Mouse (Mus musculus): Measurements from ENCODE around the gene Abat. TPM values are rescaled to one million over a fixed set of nuclear protein-coding genes. Genes with fewer than 3 reads are reported as not detected.
"Not testable (repeated sequence)": the region's sequence is repeated elsewhere in the genome, so short reads cannot be mapped to it uniquely, and the experiment has no call there.

Gene Abat
- polyA plus RNA-seq, 1 experiment: 5.1 TPM

GRCm38 (mm10) chr16:8547836-8548235 lies 34.6 kb downstream of the Abat start:
- H3K4me3 ChIP-seq (ENCODE audit: extremely low read depth, insufficient read depth, insufficient read length): no peak overlapping the region
- no peaks in the 10 kb centered on the region for H3K36me3 ChIP-seq (ENCODE audit: control insufficient read depth, insufficient read depth, low read length)
- no peaks in the 10 kb centered on the region for H3K27me3 ChIP-seq (ENCODE audit: control insufficient read depth, insufficient read depth, low read length)
- no peaks in the 10 kb centered on the region for H3K4me1 ChIP-seq (ENCODE audit: control insufficient read depth, insufficient read depth, insufficient read length)
- TF ChIP-seq CTCF (IDR thresholded peaks at IDR 0.05; ENCODE audit: extremely low read depth, insufficient read depth, insufficient read length, insufficient replicate concordance) (no peak), POLR2A (IDR thresholded peaks at IDR 0.05; ENCODE audit: low read depth, low read length) (no peak)
- 86% methylated on average over 2 of the region's 2 CpGs for WGBS
- no peak for DNase-seq (ENCODE audit: low read depth in 1 of 2, low spot score in 2 of 2)
- H3K27ac ChIP-seq (ENCODE audit: insufficient read depth, low read length): no peak overlapping the region

GRCm38 (mm10) chr16:8549506-8549905 lies 36.3 kb downstream of the Abat start:
- 74% methylated on average over 9 of the region's 9 CpGs for WGBS

GRCm38 (mm10) chr16:8554351-8554750 lies 41.1 kb downstream of the Abat start:
- 80% methylated on average over 3 of the region's 3 CpGs for WGBS
- TF ChIP-seq CTCF (IDR thresholded peaks at IDR 0.05; ENCODE audit: extremely low read depth, insufficient read depth, insufficient read length, insufficient replicate concordance) (no peak), POLR2A (IDR thresholded peaks at IDR 0.05; ENCODE audit: low read depth, low read length) (no peak)
- no peaks in the 10 kb centered on the region for H3K4me1 ChIP-seq (ENCODE audit: control insufficient read depth, insufficient read depth, insufficient read length)

More at GRCm38 (mm10) chr16:8549506-8549905, 36.3 kb downstream of the Abat start:
- Histone ChIP-seq H3K4me3 (ENCODE audit: extremely low read depth, insufficient read depth, insufficient read length) (no peak overlapping the region), H3K27me3 (ENCODE audit: control insufficient read depth, insufficient read depth, low read length) (no peaks in the 10 kb centered on the region), H3K27ac (ENCODE audit: insufficient read depth, low read length) (no peak overlapping the region), H3K4me1 (ENCODE audit: control insufficient read depth, insufficient read depth, insufficient read length) (no peaks in the 10 kb centered on the region), H3K36me3 (ENCODE audit: control insufficient read depth, insufficient read depth, low read length) (no peaks in the 10 kb centered on the region)
- no peak for TF ChIP-seq CTCF (IDR thresholded peaks at IDR 0.05; ENCODE audit: extremely low read depth, insufficient read depth, insufficient read length, insufficient replicate concordance)
- TF ChIP-seq POLR2A (IDR thresholded peaks at IDR 0.05; ENCODE audit: low read depth, low read length): no peak
- no peak for DNase-seq (ENCODE audit: low read depth in 1 of 2, low spot score in 2 of 2)

GRCm38 (mm10) chr16:8554751-8555150 lies 41.5 kb downstream of the Abat start:
- not testable (repeated sequence) for H3K27ac ChIP-seq (ENCODE audit: insufficient read depth, low read length); DNase-seq (ENCODE audit: low read depth in 1 of 2, low spot score in 2 of 2); H3K4me1 ChIP-seq (ENCODE audit: control insufficient read depth, insufficient read depth, insufficient read length); H3K4me3 ChIP-seq (ENCODE audit: extremely low read depth, insufficient read depth, insufficient read length); H3K27me3 ChIP-seq (ENCODE audit: control insufficient read depth, insufficient read depth, low read length); H3K36me3 ChIP-seq (ENCODE audit: control insufficient read depth, insufficient read depth, low read length)
- 91% methylated on average over 2 of the region's 2 CpGs for WGBS

More at GRCm38 (mm10) chr16:8554351-8554750, 41.1 kb downstream of the Abat start:
- Histone ChIP-seq H3K27me3 (ENCODE audit: control insufficient read depth, insufficient read depth, low read length) (no peaks in the 10 kb centered on the region), H3K27ac (ENCODE audit: insufficient read depth, low read length) (no peak overlapping the region), H3K4me3 (ENCODE audit: extremely low read depth, insufficient read depth, insufficient read length) (no peak overlapping the region), H3K36me3 (ENCODE audit: control insufficient read depth, insufficient read depth, low read length) (no peaks in the 10 kb centered on the region)
- no peak for DNase-seq (ENCODE audit: low read depth in 1 of 2, low spot score in 2 of 2)

GRCm38 (mm10) chr16:8555371-8555770 lies 42.1 kb downstream of the Abat start:
- not testable (repeated sequence) for DNase-seq (ENCODE audit: low read depth in 1 of 2, low spot score in 2 of 2); H3K4me3 ChIP-seq (ENCODE audit: extremely low read depth, insufficient read depth, insufficient read length); H3K27ac ChIP-seq (ENCODE audit: insufficient read depth, low read length); H3K27me3 ChIP-seq (ENCODE audit: control insufficient read depth, insufficient read depth, low read length); H3K4me1 ChIP-seq (ENCODE audit: control insufficient read depth, insufficient read depth, insufficient read length); H3K36me3 ChIP-seq (ENCODE audit: control insufficient read depth, insufficient read depth, low read length)
- 80% methylated on average over 3 of the region's 3 CpGs for WGBS

- TF ChIP-seq POLR2A (IDR thresholded peaks at IDR 0.05; ENCODE audit: low read depth, low read length): no peak
- no peak for TF ChIP-seq CTCF (IDR thresholded peaks at IDR 0.05; ENCODE audit: extremely low read depth, insufficient read depth, insufficient read length, insufficient replicate concordance)
- WGBS: 95% methylated on average over 17 of the region's 17 CpGs
- no peak overlapping the region for H3K27ac ChIP-seq (ENCODE audit: insufficient read depth, low read length)
- no peaks in the 10 kb centered on the region for H3K4me1 ChIP-seq (ENCODE audit: control insufficient read depth, insufficient read depth, insufficient read length)
- no peaks in the 10 kb centered on the region for H3K36me3 ChIP-seq (ENCODE audit: control insufficient read depth, insufficient read depth, low read length)
- no peak for DNase-seq (ENCODE audit: low read depth in 1 of 2, low spot score in 2 of 2)
- H3K27me3 ChIP-seq (ENCODE audit: control insufficient read depth, insufficient read depth, low read length): no peaks in the 10 kb centered on the region
- H3K4me3 ChIP-seq (ENCODE audit: extremely low read depth, insufficient read depth, insufficient read length): no peak overlapping the region
Observed at GRCm38 (mm10) chr16:8560079-8560478, 46.9 kb downstream of the Abat start.

GRCm38 (mm10) chr16:8561101-8561500 lies 47.9 kb downstream of the Abat start:
- H3K4me3 ChIP-seq (ENCODE audit: extremely low read depth, insufficient read depth, insufficient read length); H3K27ac ChIP-seq (ENCODE audit: insufficient read depth, low read length); H3K36me3 ChIP-seq (ENCODE audit: control insufficient read depth, insufficient read depth, low read length); H3K4me1 ChIP-seq (ENCODE audit: control insufficient read depth, insufficient read depth, insufficient read length); H3K27me3 ChIP-seq (ENCODE audit: control insufficient read depth, insufficient read depth, low read length); DNase-seq (ENCODE audit: low read depth in 1 of 2, low spot score in 2 of 2): not testable (repeated sequence)
- WGBS: 51% methylated on average over 4 of the region's 4 CpGs

- H3K4me3 ChIP-seq (ENCODE audit: extremely low read depth, insufficient read depth, insufficient read length); H3K27me3 ChIP-seq (ENCODE audit: control insufficient read depth, insufficient read depth, low read length); H3K4me1 ChIP-seq (ENCODE audit: control insufficient read depth, insufficient read depth, insufficient read length); DNase-seq (ENCODE audit: low read depth in 1 of 2, low spot score in 2 of 2); H3K36me3 ChIP-seq (ENCODE audit: control insufficient read depth, insufficient read depth, low read length); H3K27ac ChIP-seq (ENCODE audit: insufficient read depth, low read length): not testable (repeated sequence)
- 50% methylated on average over 4 of the region's 4 CpGs for WGBS
Observed at GRCm38 (mm10) chr16:8561856-8562255, 48.6 kb downstream of the Abat start.

- H3K27me3 ChIP-seq (ENCODE audit: control insufficient read depth, insufficient read depth, low read length); H3K27ac ChIP-seq (ENCODE audit: insufficient read depth, low read length); H3K4me1 ChIP-seq (ENCODE audit: control insufficient read depth, insufficient read depth, insufficient read length); H3K4me3 ChIP-seq (ENCODE audit: extremely low read depth, insufficient read depth, insufficient read length); DNase-seq (ENCODE audit: low read depth in 1 of 2, low spot score in 2 of 2); H3K36me3 ChIP-seq (ENCODE audit: control insufficient read depth, insufficient read depth, low read length): not testable (repeated sequence)
- WGBS: 70% methylated on average over 3 of the region's 3 CpGs
Observed at GRCm38 (mm10) chr16:8562827-8563226, 49.6 kb downstream of the Abat start.

Measured in spleen, adult 2 months (tissue).